Mouse (Mus musculus) CD4-positive helper T cell, adult 2 months (primary cell): ENCODE results near the gene Cfap157.

ENCODE experiments used
- DNase-seq: peaks from one replicate; pipeline ENCODE4 v3.0.0-alpha.2; 2012; ENCODE audit warnings: low read depth, missing footprints, low spot score

Gene Cfap157

DNA sequence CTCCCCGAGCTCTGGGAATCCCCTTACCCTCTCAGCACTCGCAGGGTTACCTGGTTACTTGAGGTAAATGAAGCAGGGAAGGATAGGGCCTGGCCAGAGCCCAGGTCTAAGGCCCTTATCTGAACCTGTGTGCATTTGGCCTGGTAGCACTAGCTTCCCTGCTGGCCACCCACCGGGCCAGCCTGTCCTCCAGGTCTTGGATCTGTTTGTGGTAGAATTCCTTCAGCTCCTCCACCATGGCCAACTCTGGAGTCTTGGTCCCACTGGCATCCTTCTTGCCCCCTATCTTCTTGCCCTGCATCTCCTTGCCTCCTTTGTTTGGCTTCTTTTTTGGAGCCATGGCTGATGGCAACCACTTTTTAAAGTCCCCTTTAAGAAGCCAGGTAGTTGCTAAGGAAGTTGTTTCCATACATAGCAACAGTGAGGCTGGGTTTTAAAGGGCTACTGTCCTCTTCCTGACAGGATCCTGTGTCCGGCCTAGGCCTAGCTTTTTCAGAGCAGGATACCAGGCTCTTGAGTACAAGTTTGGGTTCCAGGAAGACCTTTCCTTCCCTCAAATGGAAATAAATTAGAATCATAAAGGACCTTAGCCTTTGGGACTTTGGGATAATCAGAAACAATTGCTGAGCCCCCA lies at the start of gene Cfap157:
TSS of gene Cfap157 (minus strand) at position 381 of the 634 bp plus-strand sequence.
- no peak for DNase-seq

DNA sequence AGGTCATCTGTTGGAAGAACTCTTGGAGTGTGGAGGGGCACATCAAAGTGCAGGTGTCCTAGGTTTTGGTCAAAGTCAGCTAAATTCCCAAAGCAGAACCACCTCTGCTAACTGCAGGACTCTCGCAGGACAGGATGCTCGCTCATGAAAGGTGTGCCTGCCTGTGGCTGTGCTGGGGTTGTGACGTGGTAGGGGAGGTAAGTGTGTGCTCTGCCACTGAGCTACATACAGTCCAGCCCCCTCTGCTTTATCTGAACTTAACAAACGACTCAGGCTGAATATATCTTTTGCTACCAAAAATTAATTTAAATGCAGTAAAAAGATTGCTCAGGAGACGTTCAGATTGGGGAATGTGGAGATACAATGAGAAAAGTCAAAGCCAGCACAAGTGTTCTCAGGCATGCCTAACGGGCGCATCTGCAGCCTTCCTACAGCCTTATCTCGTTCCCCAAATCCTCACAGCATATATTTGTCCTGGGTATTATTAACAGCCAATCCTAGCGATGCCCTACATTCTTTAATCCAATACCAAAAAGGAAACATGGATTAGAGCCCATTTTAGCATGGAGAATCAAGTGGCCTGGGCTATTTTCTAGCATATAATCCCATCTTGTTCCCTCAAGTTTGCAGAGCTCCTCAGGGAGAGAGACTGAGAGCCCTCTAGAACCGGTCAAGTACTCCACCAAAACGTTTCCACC lies 44.9 kb upstream of the Cfap157 start:
- DNase-seq = no peak

DNA sequence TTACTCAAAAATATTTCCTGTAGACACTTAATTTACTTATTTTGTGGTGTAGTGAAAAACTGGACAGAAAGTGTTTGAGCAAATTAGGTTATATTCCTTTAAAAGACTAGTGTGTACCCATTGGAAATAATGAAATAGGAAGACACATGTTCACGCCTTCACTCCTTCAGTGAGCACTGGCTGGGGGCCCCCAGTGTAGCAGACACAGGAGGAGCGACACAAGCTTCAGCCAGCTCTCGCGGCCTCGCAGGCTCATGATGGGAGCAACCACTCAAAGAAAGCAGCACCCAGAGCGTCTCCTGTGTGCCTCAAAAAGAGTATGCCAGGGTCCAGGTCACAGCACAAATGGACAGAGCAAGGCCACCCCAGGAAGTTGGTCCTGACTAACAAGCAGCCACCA lies 41.6 kb upstream of the Cfap157 start:
- no peak for DNase-seq

DNA sequence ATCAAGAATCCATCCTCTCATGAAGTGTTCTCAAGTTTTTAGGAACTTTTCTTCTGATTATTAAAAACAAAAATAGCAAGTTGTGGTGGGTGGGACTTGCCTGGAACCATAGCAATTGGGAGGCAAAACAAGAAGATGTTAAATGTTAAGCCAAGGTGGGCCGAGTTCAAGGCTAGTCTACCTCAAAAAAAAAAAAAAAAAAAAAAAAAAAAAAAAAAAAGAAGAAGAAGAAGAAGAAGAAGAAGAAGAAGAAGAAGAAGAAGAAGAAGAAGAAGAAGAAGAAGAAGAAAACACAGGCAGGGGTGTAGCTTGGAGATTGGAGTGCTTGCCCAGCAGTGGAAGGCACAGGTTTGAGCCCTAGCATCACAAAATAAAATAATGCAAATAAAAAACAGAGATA lies 40.5 kb upstream of the Cfap157 start:
- no peak for DNase-seq

DNA sequence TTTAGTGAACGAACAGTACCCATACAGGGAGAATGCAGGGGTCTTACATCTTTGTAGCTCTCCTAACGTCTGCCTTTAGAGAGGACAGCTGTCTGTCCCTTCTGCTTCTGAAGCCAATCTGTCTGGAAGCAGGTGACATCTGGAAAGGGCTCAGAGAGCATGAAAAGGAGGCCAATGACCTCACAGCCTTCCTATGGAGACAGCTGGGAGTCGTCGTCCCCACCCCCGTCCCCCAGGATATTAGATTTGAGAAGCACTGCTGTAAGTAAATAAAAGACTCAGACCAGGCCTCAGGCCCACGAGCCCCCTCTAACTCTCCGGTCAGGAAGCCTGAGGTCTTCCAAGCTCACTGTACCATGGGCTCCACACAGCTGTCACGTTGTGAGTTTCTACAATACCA lies 40.0 kb upstream of the Cfap157 start:
- DNase-seq = no peak

DNA sequence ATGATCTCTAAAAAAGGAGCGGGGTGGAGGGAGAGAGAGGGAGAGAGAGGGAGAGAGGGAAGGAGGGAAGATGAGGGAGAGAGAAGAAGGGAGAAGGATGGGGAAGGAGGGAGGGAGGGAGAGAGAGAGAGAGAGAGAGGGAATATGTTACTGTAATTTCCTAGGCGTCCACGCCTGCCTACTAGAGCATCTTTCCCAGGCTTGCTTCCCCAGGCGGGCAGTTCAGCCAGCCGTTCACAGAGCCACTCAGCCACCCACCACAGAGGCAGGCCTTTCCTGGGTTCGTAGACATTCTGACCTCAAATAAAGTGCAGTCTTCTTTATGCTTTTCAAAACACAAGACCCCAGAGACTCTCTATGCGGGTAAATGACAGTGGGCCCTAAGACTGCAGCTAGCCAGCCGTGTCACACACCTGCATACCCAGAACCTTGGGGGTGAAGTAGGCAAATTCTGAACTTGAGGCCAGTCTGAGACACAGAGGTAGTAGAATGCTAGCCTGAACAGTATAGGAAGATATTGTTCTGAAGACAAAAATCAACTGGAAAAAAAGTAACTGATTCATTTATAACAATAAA lies 39.4 kb upstream of the Cfap157 start:
- no peak for DNase-seq

DNA sequence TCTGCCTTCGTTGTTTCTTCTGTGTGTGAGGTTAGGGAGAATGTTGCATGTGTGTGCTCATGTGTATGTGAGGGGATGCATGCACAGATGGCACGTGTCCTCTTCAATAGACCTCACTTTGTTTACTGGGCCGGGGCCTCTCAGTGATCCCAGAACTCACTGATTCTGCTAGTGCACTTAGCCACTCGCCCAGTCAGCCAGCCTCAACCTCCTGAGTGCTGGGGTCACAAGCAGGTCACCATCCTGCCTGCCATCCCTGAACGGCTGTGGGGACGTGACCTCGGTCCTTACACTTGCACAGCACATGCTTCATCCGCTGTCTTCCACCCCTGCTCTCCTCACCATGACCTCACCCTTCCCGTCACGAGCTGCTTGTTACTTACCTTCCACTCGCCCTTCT lies 38.9 kb upstream of the Cfap157 start:
- DNase-seq = no peak

DNA sequence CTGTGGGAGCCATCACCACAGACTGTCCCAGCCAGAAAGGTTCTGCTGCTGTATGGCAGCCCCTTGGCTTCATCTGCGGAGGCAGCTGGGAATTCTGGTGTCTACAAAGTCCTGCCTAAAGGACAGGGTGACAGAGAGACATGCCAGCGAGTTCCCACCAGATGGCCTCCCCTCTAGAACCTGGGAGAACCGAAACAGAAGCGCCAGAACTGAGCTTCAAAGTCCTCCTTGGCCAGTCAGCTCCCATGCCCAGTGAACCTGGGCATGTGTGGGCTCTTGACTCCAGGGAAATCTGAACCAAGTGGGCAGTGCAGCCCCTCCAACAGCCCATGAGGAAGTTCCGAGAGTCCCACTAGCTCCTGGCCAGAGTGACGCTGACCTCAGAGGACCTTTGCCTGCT lies 38.4 kb upstream of the Cfap157 start:
- DNase-seq = no peak

DNA sequence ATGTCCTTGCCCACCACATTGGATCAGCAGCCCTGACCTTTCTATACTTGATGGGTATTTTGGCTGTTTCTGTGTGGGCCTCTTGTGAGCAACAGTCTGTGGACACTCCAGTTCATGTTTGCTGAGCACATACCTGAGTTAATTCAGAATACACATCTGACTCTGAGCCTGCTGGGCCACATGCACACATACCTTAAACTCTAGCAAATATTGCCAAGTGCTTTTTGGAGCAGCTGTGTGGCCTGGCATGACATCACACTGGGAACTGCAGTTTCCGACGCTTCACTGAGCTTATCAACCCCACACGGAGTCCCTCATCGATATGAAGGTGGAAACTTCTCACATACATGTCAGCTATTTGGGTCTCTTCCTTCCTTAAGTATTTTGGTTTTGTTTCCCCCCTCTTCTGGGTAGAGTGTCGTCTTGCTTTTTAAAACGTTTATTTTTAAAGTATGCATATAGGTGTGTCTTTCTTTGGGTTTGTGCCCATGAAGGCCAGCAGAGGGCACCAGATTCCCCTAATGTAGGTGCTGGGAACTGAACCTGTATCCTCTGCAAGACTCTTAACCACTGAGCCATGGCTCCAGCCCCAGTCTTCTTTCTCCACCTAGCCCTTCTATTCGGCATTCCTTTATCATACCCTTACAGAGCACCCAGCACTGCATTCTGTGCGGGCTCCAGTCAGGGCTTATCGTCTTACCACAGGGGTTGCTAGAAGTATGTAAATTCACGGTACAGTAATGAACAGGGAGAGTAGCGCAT lies 37.0 kb upstream of the Cfap157 start:
- peak; percentile 63 for DNase-seq

DNA sequence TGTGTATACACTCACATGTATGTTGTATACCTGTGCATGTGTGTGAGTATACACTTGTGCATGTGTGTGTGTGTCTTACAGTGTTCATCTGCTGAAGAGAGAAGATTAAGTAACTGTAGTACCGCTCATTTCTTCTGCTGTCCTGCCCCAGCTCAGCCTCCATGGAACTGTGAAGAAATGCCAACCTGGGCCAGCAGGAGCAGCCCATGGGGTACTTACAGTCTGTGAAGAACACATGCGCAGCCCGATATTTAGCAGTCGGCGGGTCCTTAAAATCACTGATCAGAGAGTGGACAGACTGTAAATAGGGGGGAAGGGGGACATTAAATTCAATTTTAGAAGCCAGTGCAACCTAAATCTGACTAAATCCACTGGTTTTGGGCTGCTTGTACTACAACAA lies 34.0 kb upstream of the Cfap157 start:
- no peak for DNase-seq

DNA sequence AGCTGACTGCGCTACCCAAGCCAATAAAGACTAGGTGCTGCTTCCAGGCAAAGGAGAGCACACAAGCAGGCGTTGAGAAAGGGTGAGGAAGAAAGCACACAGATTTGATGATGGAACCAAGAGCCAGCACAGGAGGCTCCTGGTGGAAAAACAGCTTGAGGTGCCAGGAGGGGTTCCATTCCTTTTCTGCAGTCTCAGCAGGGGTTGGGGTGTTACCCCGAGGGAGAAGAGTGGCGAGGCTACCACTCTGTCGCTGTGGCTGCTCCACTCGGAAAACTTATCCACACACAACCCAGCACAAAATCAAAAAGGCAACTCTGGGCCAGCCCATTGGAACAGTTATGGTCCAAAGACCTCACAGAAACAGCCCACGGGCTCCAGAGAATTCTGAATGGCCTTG lies 33.4 kb upstream of the Cfap157 start:
- no peak for DNase-seq

DNA sequence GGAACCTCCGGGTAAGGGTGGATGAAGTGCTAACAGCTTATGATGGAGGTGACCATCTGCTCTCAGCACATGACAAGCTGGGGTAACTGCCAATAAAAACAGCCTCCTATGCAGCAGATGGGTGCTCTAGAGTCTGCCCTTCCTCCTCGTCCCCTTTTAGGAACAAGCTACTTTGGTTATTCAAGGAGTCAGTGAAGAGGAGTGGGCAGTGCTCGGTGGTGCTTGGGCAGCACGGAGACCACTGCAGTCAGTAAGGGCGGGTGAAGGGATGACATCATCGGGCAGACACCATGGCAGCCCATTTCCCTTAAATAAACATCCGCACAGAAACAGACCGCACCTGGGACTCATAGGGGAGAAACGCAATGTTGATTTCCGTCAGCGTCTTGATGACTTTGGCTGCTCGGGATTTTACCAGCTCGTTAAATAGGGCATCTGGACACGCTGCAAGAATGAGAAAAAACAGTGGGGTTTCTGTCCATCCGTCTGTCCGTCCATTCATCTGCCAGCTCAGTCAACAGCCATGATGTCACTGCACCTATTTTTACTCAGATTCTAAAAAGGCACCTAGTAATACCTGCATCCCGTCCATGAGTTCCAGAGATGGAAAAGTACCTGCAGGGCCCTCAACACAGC lies 32.8 kb upstream of the Cfap157 start:
- no peak for DNase-seq

DNA sequence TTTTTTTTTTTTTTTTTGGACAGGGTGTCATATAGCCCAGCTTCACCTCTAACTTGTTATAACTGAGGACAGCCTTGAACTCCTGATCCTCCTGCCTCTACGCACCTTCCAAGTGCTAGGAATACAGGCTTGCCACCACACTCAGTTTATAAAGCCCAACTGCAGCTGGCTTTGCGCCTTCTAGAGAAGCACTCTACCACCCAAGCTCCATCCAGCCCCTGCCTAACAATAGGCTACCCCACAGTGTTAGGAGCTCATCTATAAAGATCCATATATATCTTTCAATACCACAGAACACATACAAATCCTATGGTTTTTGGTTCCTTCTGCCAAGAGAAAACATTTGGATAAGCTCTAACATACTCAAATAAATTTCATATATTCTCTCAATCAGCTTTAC lies 32.3 kb upstream of the Cfap157 start:
- no peak for DNase-seq

DNA sequence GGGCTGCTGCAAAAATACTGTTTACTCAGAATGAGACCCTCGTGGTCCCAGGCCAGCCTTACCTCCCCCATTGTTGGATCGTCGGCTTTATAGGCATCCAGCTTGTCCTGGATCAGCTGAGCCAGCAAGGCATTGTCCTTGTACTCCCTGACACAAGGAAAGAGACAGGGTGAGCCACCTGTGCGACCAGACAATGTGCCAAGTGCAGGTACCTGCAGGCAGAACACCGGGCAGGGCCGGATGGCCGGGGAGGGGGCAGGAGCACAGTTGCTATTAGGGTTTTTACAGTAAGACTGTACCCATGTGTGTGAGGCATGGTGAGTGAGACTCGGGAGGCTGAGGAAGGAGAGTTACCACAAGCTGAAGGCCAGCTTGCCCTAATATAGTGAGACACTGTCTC lies 27.7 kb upstream of the Cfap157 start:
- DNase-seq = no peak

DNA sequence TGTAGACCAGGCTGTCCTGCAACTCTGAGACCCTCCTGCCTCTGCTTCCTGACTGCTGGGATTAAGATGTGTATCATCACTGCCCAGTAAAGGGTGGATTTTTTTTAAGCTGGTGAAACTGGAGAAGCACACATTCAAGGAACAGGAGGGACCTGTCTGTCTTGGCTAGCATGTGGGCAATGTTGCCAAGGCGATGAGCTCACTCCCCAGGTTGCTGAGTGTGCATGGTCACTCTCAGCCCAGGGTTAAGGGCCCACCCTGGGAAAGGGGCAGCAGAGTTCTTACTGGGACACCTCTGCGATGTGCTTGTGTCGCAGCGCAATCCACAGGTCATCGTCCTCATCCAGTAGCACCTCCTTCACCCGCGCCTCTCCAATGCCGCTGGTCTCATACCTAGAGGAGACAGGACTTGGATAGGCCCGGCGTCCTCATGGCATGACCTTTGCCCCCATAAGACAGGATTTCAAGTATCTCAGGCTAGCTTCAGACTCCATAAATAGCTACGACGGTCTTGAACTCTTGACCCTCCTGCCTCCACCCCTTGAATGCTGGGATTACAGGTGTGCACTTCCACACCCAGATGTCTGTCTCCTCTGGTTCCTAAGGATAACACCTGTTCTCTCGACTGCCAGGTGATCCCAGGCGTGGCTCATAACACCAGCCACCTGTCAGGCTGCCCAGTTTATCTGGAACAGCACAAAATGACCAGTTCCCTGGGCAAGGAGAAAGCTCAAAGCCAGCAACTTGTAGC lies 24.8 kb upstream of the Cfap157 start:
- DNase-seq = no peak

DNA sequence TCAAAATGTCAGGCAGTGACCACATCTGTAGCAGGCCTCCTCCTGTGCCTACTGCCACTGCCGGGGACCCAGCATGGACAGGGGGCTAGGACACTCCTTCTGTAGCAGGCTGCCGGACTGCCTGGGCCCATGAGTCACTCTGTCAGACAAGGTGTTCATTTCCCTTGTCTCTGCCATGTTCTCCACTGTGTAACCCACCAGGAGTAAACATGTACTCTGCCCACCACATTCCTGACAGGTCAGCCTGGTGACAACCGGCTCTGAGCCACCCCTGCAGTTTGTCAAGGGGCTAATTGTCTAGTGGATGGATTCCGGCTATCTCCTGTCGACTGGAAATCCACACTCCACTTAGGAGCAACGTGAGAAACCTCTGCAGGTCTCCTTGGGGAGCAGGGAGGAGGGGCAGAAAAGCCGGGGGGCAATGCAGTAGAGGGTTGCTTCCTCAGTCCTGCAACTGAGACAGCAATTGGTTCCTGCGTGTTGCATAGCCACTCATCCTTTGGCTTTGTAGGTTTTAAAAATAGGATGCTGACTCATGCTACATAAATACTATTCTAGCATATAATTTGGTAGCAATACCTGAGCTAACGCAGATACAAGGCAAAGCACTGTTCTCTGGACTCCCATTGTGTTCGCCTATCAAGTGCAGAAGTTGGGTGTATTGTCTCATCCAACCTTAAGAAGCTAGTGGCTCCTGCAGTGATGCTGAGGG lies 14.2 kb upstream of the Cfap157 start:
- DNase-seq = no peak

DNA sequence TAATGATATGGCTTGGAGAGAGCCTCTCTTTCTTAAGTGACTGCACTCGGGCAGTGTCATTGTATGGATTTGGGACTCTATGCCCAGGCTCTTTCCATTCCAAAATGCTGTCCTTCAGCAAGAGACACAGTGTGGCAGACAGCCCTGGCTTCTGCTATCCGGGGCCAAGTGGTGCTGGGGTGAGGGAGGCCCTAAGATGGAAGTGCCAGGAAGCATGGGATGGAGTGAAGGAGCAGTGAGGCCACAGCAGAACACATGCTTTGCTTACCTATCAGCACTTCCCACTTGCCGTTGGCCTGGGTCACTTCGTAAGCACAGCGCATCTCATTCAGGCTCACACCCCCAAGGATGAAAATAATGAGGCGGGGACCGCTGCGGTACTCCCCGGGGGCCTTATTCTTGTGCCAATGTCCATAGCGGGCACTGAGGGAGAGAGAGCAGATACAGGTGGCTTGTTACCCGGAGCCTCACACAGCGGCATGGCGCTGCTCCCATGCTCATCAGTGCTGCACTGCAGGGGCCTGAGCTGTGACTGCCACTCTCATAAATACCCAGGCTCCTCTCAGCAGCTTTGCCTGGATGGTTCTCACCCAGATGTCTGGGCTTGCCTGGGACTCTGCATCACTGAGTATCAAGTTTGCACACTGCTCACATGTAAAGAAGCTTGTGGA lies 11.7 kb upstream of the Cfap157 start:
- no peak for DNase-seq

DNA sequence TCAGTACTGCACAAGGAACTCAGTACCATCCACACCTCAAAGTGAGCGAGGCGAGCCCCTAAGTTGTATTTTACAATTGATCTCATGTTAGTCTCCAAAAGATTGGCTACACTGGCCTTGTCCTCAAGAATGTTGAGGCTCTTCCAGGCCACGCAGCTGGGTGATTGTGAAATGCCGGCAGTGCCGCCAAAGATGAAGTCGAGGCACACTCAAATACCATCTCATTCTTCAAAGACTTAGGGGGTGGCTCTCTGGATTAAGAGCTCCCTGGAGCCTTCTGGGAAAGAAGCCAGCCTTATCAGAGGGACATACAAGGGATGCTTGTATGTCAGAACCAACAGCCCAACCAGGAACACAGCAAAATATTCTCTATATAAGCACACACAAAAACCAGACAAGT lies 7.1 kb upstream of the Cfap157 start:
- no peak for DNase-seq

DNA sequence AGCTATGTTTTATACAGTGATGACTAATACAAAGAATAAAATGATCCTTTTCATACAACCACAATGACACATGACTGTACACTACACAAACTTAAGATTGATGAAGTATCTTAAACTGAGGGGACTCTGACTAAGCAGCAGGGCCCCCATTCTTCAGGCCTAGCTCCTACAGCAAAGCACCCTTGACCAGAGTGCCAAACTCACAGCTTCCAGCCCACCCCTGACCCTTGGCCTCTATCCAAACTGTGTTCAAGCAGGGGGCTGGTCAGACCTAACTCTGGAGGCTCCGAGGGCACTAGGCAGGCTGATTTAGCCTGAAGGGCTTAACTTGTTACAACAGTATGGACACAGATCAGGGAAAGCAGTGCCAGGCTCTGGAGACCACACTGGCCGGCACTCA lies 4.4 kb upstream of the Cfap157 start:
- DNase-seq = no peak

DNA sequence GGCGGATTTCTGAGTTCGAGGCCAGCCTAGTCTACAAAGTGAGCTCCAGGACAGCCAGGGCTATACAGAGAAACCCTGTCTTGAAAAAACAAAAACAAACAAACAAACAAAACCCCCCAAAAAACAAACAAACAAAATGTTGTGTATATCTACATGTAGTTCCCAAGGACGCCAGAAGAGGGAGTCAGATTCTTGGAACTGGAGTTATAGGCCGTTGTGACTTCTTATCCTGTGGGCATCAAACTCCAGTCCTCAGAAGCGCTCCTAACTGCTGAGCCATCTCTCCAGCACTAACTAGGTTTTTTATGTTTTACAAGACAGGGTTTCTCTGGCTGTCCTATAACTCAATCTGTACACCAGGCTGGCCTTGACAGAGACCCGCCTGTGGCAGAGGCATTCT lies 2.9 kb upstream of the Cfap157 start:
- DNase-seq = peak; percentile 28
